Mouse (Mus musculus): ENCODE data around the gene Tmem40.
A peak's percentile ranks its signal among the peaks of the same experiment; 100 is the strongest.

Gene Tmem40

DNA sequence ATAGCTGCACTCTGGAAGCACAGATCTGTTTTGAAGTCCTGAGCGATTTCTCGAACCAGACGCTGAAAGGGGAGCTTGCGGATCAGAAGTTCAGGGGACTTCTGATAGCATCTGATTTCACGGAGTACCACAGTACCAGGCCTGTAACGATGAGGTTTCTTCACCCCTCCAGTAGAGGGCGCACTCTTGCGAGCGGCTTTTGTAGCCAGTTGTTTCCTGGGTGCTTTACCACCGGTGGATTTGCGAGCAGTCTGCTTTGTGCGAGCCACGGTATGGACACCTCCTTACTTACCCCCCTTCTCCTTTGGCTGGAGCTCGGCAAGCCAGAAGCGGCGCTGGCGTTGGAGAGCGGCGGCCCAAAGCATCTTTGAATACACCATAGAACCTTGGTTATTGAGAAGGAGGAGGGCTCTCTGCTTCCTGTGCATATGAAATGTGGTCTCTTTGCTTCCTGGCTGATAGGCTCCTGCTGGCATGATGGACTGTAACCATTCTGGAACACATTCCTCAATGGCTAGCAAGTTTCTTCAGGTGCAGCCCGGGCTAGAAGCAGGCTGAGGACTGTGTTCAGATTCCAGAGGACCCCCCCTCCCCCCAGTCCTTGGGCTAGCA is 8.0 kb upstream of the Tmem40 start:
- no peak for DNase-seq (ENCODE audit: low spot score)

GRCm38 (mm10) chr6:115768207-115768606 is 6.0 kb upstream of the Tmem40 start:
- no peak for DNase-seq (ENCODE audit: low spot score)

GRCm38 (mm10) chr6:115767357-115767756 is 5.1 kb upstream of the Tmem40 start:
- peak; percentile 56 for DNase-seq (ENCODE audit: low spot score)

DNA sequence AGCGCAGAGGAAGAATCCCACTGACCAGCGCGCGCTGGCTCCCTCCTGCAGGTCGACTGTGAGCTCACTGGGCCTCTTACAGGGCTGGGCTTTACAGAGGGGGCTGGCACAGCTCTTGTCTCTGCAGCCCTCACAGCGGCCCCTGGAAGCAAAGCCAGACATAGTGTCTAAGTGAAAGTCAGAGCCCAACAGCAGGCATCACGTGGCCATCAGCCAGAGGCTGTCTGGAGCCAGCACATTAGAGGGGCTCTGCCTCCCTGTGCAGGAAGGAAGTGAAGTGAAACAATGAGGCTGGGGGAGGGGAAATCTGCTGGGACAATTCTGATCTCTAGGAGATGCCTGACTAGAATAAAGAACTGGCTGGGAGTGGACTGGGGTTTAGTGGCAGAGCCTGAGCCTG is 2.0 kb upstream of the Tmem40 start:
- peak; percentile 80 for DNase-seq (ENCODE audit: low spot score)

DNA sequence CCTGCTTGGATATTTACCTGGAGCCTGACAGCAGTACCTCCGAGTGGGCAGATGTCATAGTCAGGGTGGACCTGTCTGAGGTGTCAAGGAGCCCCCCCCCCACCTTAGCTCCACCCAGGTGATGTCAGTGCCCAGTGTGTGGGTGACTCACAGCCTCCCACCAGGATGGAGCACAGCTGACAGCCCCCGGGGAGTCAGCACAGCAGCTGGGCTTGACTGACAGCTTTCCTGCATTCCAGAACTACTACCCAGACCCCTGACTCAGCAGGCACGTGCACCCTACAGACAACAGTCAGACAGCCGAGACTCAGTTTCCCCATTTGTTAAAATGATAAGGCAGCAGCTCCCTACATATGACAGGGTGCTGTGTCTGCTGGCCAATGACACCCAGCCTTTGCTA is 1.2 kb downstream of the Tmem40 start:
- DNase-seq (ENCODE audit: low spot score): no peak

DNA sequence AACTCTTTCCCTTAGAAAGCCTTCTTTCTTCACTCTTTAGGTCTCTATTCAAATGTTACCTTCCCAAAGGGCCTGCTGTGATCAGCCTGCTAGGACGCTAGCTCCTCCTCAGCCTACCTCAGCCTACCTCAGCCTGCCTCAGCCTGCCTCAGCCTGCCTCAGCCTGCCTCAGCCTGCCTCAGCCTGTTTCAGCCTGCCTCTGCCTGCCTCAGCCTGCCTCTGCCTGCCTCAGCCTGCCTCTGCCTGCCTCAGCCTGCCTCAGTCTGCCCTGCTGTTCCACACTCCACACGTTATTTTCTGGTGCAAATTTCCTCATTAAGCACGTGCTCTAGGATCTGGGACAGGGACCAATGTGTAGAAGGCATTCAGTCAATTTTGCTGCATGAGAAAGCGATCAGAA is 2.1 kb downstream of the Tmem40 start:
- DNase-seq (ENCODE audit: low spot score): no peak

DNA sequence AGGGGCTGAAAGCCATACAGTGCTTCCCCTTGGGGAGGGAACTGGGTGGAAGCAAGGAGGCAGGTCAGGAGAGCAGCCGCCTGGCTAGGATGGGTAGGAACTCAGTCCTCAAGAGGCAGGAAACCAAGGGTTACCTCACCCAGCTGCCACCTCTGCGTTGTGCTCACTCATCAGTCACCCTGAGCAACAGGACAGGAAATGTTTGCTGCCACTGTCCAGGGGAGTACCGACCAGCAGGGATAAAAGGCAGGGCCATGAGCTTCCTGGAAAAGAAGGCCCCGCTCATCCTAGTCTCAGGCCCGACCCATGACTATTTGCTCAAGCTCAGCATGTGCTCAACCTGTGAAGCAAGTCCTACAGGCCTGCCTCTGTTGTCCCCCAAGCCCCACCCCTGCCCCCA is 2.7 kb downstream of the Tmem40 start:
- no peak for DNase-seq (ENCODE audit: low spot score)

DNA sequence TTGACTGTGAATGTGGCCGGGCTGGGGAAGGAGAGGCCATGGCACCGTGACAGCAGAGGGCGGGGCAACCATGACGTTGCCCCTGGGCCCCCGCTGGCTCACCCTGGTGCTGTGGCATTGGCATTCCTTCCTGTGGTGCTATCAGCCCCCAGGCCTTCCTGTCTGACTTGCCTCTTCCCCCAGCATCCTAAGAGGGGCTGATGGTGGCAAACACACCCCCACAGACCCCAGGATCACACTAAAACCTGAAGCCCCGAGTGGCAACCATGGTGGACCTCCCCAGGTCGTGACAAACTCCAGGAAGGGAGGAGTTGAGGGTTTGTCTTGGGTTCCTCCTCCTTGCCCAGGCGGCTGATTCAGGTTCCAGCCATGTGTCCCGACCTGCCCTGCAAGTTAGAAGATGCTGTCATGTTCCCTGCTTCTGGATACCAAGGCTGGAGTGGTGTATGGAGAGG is 3.2 kb downstream of the Tmem40 start:
- no peak for DNase-seq (ENCODE audit: low spot score)

GRCm38 (mm10) chr6:115755536-115755935 is 6.7 kb downstream of the Tmem40 start:
- no peak for DNase-seq (ENCODE audit: low spot score)

DNA sequence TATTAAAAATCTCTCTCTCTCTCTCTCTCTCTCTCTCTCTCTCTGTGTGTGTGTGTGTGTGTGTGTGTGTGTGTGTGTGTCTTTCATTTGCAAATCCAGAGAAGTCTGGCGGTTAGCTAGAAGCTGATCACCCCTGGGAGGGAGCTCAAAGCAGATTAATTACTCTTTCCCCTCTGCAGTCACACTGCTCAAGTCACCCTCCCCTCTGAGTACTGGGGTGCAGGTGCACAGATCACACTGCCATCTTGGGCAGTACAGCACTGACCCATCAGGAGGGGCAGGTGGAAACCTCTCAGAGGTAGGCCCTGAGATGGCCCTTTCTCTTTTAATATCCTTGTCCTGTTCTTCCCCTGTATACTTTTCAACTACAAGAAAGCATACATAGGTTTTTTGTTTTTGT is 15.9 kb downstream of the Tmem40 start:
- no peak for DNase-seq (ENCODE audit: low spot score)

DNA sequence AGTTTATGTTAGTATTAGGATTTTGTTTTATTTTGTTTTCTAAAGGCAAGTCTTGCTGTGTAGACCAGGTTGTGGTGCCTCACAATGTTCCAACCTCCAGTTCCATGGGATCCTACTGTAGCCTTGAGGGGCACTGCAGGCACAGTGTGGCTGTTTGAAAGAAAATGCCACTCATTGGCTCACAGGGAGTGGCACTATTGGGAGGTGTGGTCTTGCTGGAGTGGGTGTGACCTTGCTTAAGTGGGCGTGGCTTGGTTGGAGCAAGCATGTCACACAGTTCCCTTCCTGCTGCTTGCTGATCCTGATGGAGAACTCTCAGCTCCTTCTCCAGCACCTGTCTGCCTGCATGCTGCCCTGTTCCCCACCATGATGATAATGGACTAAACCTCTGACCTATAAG is 18.6 kb downstream of the Tmem40 start:
- no peak for DNase-seq (ENCODE audit: low spot score)

DNA sequence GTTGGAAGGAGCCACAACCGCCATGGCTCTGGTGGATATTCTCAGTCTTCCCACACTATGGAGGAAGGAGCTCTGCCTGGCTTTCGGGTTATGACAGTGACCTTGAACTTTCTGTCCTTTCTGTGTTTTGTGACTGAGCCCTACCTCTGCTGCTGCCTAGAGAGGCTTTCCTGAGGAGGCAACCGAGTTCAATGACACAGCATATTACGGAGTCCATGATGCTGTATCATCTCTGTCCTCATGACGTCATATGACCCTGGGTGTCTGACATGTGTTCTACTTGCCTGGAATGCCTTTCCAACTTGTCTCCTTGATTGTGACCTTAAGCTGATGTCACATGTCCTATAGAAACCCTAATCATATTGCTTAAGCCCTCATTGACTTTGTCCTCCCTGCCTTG is 23.2 kb downstream of the Tmem40 start:
- no peak for DNase-seq (ENCODE audit: low spot score)

- no peak for DNase-seq (ENCODE audit: low spot score)
Measured at GRCm38 (mm10) chr6:115734909-115735308, 27.3 kb downstream of the Tmem40 start.

DNA sequence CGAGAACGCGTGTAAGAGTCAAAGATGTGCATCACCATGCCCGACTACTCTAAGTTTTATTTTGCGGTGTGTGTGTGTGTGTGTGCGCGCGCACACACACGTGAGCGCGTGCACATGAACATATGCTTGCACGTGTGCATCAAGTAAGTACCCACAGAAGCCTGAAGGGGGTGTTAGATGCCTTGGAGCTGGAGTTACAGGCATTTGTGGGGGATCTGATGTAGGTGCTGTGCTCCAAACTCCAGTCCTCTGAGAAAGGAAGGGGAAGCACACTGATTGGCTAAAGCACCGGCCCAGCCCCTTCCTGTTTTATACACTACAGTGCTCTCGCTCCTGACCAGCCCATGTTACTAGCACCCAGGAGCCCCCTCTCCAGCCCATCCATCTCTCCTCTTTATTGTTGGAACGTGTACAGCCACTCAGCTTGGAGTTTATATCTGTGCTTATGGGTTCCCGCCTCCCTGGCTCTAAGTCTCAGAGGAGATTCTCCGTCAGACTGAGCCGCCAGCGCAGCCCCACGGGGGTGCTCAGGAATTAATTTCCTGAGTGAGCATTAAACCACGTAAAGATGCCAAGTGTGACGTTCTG is 29.8 kb downstream of the Tmem40 start:
- DNase-seq (ENCODE audit: low spot score): no peak

DNA sequence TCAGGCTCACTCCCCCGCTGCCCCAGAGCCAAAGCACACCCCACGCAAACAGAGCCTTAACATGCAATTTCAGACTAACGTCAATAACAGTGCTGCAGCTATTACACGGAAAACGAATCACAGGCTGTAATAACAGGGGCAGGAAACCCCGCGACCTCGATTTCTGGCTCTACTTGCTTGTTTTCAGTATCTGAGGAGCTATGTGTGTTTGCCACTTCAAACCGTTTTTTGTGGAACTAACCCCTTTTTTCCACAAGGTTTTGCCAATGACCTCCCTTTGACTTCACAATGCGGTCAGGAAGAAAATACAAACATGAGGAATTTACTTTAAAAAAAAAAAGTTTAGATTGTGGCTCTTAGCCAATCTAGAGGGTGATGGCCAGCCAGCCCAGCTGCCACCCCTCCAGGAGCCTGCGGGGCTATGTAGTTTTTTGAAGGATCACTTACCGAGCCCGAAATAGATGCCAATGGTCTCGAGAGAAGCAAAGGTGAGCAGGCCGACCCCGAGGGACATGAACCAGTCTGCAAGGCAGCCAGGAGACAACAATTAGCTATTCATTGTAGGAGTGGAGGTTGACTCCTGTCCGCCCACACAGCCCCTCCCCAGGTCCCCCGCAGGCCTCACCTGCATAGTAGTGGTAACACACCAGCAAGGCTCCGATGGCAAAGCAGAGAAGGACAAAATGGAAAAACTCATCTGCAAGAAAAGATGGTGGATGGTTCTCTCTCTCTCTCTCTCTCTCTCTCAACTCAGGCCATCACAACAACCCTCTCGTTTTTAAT is 31.5 kb downstream of the Tmem40 start:
- no peak for DNase-seq (ENCODE audit: low spot score)

DNA sequence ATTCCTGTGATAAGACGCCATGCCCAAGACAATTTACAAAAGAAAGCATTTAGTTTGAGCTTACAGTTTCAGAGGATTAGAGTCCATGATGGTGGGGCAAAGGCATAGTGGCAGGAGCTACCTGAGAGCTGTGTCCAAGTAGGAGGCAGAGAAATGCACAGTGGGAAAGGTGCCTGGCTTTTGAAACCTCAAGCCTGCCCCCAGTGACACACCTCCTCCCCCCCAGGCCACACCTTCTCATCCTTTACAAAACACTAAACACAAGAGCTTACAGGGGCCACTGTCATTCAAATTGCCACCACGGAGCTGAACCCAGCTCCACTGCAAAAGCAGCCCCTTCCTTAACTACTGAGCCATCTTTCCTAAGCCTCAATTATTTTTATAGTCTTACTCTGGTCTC is 34.6 kb downstream of the Tmem40 start:
- DNase-seq (ENCODE audit: low spot score): no peak

- no peak for DNase-seq (ENCODE audit: low spot score)
Measured at GRCm38 (mm10) chr6:115727108-115727507, 35.1 kb downstream of the Tmem40 start.

- DNase-seq (ENCODE audit: low spot score): no peak
Measured at GRCm38 (mm10) chr6:115722246-115722645, 40.0 kb downstream of the Tmem40 start.

DNA sequence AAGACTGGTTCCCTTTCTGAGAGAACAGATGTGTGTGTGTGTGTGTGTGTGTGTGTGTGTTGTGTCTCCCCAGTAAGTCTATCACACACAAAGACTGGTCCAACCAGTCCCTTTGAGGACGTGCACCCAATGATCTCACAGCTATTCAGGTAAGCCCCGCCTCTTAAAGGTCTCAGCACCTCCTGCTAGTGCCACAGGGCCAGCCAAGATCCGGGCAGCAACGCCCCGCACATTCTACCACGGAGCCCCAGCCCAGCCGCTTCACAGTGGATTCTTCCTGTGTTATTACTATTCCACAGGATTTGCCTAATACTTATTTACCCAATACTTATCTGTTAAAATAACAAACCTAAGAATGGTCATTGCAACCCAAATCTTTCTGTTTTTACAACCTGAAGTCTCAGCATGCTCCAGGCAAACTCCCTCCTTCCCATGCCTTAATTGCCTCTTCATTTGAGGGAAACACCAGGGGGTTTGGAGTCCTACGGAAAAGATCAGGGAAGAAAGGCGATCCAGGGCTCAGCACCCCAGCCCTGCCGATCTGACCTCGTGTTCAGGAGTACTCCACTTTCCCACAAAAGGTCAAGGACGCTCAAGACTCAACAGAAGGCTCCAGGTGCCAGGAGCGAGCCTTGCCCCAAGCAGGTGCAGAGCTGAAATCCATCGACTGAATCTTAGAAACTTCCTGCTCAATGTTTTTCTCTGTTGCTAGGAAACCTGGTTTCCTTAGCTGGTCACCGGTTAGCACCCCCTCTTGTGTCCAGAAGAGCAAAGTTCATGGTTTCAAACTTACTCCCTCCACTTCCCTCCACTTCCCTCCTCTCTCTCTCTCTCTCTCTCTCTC is 44.3 kb downstream of the Tmem40 start:
- peak; percentile 85 for DNase-seq (ENCODE audit: low spot score)

- DNase-seq (ENCODE audit: low spot score): peak; percentile 72
Measured at GRCm38 (mm10) chr6:115717101-115717652, 45.0 kb downstream of the Tmem40 start.

DNA sequence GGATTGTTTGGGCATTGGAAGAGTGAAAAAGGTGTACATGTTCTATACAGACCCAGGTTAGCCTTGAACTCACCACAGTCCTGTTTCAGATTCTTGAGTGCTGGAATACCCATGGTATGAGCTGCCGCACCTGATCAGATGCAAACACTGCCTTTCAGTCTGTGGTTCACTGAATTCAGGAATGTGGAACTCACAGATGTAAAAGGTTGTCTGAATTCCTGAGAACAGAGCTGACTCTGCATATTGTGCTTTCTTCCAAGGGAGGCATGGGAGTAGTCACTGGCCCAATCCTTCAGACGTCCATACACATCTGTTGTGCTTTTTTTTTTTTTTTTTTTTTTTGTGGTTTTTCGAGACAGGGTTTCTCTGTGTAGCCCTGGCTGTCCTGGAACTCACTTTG is 50.9 kb downstream of the Tmem40 start:
- DNase-seq (ENCODE audit: low spot score): no peak

DNA sequence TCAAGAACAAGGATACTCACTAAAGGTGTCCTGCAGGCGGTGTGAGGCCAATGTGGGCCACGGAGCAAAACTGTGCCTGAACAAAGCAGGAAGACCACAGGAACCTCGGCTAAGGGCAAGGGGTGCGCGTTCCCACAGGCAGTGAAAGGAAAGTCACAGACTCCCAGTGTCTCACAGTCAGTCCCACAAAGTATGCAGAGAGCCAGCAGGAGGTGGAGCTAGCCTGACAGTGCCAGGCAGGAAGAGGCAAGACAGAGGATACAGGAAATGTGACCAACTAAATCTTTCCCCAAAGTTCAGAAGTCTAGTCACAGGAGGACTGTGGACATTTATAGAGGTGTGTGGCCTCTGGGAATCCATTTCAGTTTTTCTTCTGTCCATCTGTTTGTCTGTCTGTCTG is 59.3 kb downstream of the Tmem40 start:
- no peak for DNase-seq (ENCODE audit: low spot score)

Data from yolk sac, embryonic 10.5 days (tissue).